Mouse (Mus musculus): Measurements from ENCODE around the gene Fmnl3. TPM values are rescaled to one million over a fixed set of nuclear protein-coding genes. Genes with fewer than 3 reads are reported as not detected.
A peak's percentile ranks its signal among the peaks of the same experiment; 100 is the strongest.

Gene Fmnl3
- polyA plus RNA-seq, 1 experiment from 2014 or later, result 14.3 TPM

- no peak for DNase-seq (ENCODE audit: low spot score)
- 91% methylated on average over 9 of the region's 9 CpGs for WGBS
Observed at GRCm38 (mm10) chr15:99405150-99405549, 34.9 kb upstream of the Fmnl3 start.

GRCm38 (mm10) chr15:99403159-99403889 lies 33.0 kb upstream of the Fmnl3 start:
- ATAC-seq (replicated peaks; ENCODE audit: low FRiP score), result no peak
- H3K36me3 ChIP-seq (ENCODE audit: control insufficient read depth, insufficient read depth, low read length), result peaks cover 4% of the 10 kb centered on the region; the same call in 1 of the 2 replicates

More at GRCm38 (mm10) chr15:99405150-99405549, 34.9 kb upstream of the Fmnl3 start:
- H3K4me2 ChIP-seq (ENCODE audit: low read depth, low read length, severe bottlenecking), result no peak overlapping the region
- no peak overlapping the region for H3K9ac ChIP-seq (ENCODE audit: low read length)
- H3K27me3 ChIP-seq (ENCODE audit: control insufficient read depth, insufficient read depth, low read length), result no peaks in the 10 kb centered on the region
- H3K9me3 ChIP-seq (ENCODE audit: control insufficient read depth, low read length), result no peaks in the 10 kb centered on the region
- no peaks in the 10 kb centered on the region for H3K4me1 ChIP-seq (replicated peaks; ENCODE audit: control insufficient read depth, insufficient read depth, low read length)
- no peak for ATAC-seq (replicated peaks; ENCODE audit: low FRiP score)
- H3K27ac ChIP-seq (ENCODE audit: low read depth, low read length), result no peak overlapping the region
- peaks cover 6% of the 10 kb centered on the region; the same call in 1 of the 2 replicates for H3K36me3 ChIP-seq (ENCODE audit: control insufficient read depth, insufficient read depth, low read length)
- no peak overlapping the region for H3K4me3 ChIP-seq (ENCODE audit: low read depth, low read length)

GRCm38 (mm10) chr15:99400602-99401001 lies 30.3 kb upstream of the Fmnl3 start:
- ATAC-seq (replicated peaks; ENCODE audit: low FRiP score), result no peak
- WGBS, result 96% methylated on average over 6 of the region's 6 CpGs
- Histone ChIP-seq H3K4me1 (replicated peaks; ENCODE audit: control insufficient read depth, insufficient read depth, low read length) (no peaks in the 10 kb centered on the region), H3K9me3 (ENCODE audit: control insufficient read depth, low read length) (no peaks in the 10 kb centered on the region), H3K9ac (ENCODE audit: low read length) (no peak overlapping the region), H3K36me3 (ENCODE audit: control insufficient read depth, insufficient read depth, low read length) (no peaks in the 10 kb centered on the region), H3K4me2 (ENCODE audit: low read depth, low read length, severe bottlenecking) (no peak overlapping the region), H3K4me3 (ENCODE audit: low read depth, low read length) (no peak overlapping the region), H3K27ac (ENCODE audit: low read depth, low read length) (no peak overlapping the region), H3K27me3 (ENCODE audit: control insufficient read depth, insufficient read depth, low read length) (no peaks in the 10 kb centered on the region)
- DNase-seq (ENCODE audit: low spot score), result no peak

More at GRCm38 (mm10) chr15:99403159-99403889, 33.0 kb upstream of the Fmnl3 start:
- 93% methylated on average over 12 of the region's 12 CpGs for WGBS
- Histone ChIP-seq H3K4me1 (replicated peaks; ENCODE audit: control insufficient read depth, insufficient read depth, low read length) (no peaks in the 10 kb centered on the region), H3K27me3 (ENCODE audit: control insufficient read depth, insufficient read depth, low read length) (no peaks in the 10 kb centered on the region), H3K27ac (ENCODE audit: low read depth, low read length) (no peak overlapping the region), H3K9me3 (ENCODE audit: control insufficient read depth, low read length) (no peaks in the 10 kb centered on the region), H3K9ac (ENCODE audit: low read length) (no peak overlapping the region), H3K4me2 (ENCODE audit: low read depth, low read length, severe bottlenecking) (no peak overlapping the region), H3K4me3 (ENCODE audit: low read depth, low read length) (no peak overlapping the region)
- no peak for DNase-seq (ENCODE audit: low spot score)

GRCm38 (mm10) chr15:99399503-99400245 lies 29.4 kb upstream of the Fmnl3 start:
- no peak overlapping the region for H3K4me3 ChIP-seq (ENCODE audit: low read depth, low read length)
- H3K36me3 ChIP-seq (ENCODE audit: control insufficient read depth, insufficient read depth, low read length), result no peaks in the 10 kb centered on the region
- 85% methylated on average over 15 of the region's 15 CpGs for WGBS
- H3K9ac ChIP-seq (ENCODE audit: low read length), result no peak overlapping the region
- peaks cover 4% of the 10 kb centered on the region; the same call in 1 of the 2 replicates for H3K4me1 ChIP-seq (replicated peaks; ENCODE audit: control insufficient read depth, insufficient read depth, low read length)
- H3K27me3 ChIP-seq (ENCODE audit: control insufficient read depth, insufficient read depth, low read length), result no peaks in the 10 kb centered on the region
- H3K4me2 ChIP-seq (ENCODE audit: low read depth, low read length, severe bottlenecking), result no peak overlapping the region
- no peaks in the 10 kb centered on the region for H3K9me3 ChIP-seq (ENCODE audit: control insufficient read depth, low read length)
- H3K27ac ChIP-seq (ENCODE audit: low read depth, low read length), result no peak overlapping the region
- ATAC-seq (replicated peaks; ENCODE audit: low FRiP score) (no peak), DNase-seq (ENCODE audit: low spot score) (no peak)

GRCm38 (mm10) chr15:99397622-99398021 lies 27.3 kb upstream of the Fmnl3 start:
- no peak overlapping the region for H3K4me3 ChIP-seq (ENCODE audit: low read depth, low read length)
- H3K27me3 ChIP-seq (ENCODE audit: control insufficient read depth, insufficient read depth, low read length), result no peaks in the 10 kb centered on the region
- H3K36me3 ChIP-seq (ENCODE audit: control insufficient read depth, insufficient read depth, low read length), result no peaks in the 10 kb centered on the region
- no peak overlapping the region for H3K4me2 ChIP-seq (ENCODE audit: low read depth, low read length, severe bottlenecking)
- H3K9ac ChIP-seq (ENCODE audit: low read length), result no peak overlapping the region
- H3K27ac ChIP-seq (ENCODE audit: low read depth, low read length), result no peak overlapping the region
- peaks cover 9% of the 10 kb centered on the region; the same call in 1 of the 2 replicates for H3K4me1 ChIP-seq (replicated peaks; ENCODE audit: control insufficient read depth, insufficient read depth, low read length)
- DNase-seq (ENCODE audit: low spot score) (no peak), ATAC-seq (replicated peaks; ENCODE audit: low FRiP score) (no peak)
- no peaks in the 10 kb centered on the region for H3K9me3 ChIP-seq (ENCODE audit: control insufficient read depth, low read length)
- WGBS, result 93% methylated on average over 2 of the region's 2 CpGs

- Histone ChIP-seq H3K27me3 (ENCODE audit: control insufficient read depth, insufficient read depth, low read length) (no peaks in the 10 kb centered on the region), H3K4me1 (replicated peaks; ENCODE audit: control insufficient read depth, insufficient read depth, low read length) (peaks cover 9% of the 10 kb centered on the region; the same call in 1 of the 2 replicates), H3K9me3 (ENCODE audit: control insufficient read depth, low read length) (no peaks in the 10 kb centered on the region), H3K4me3 (ENCODE audit: low read depth, low read length) (no peak overlapping the region), H3K4me2 (ENCODE audit: low read depth, low read length, severe bottlenecking) (no peak overlapping the region), H3K36me3 (ENCODE audit: control insufficient read depth, insufficient read depth, low read length) (no peaks in the 10 kb centered on the region), H3K9ac (ENCODE audit: low read length) (no peak overlapping the region), H3K27ac (ENCODE audit: low read depth, low read length) (no peak overlapping the region)
- ATAC-seq (replicated peaks; ENCODE audit: low FRiP score) (no peak), DNase-seq (ENCODE audit: low spot score) (no peak)
- 84% methylated on average over 4 of the region's 4 CpGs for WGBS
Observed at GRCm38 (mm10) chr15:99396875-99397274, 26.6 kb upstream of the Fmnl3 start.

GRCm38 (mm10) chr15:99396462-99396861 lies 26.2 kb upstream of the Fmnl3 start:
- no peaks in the 10 kb centered on the region for H3K27me3 ChIP-seq (ENCODE audit: control insufficient read depth, insufficient read depth, low read length)
- 87% methylated on average over 1 of the region's 1 CpGs for WGBS

GRCm38 (mm10) chr15:99393386-99394252 lies 23.3 kb upstream of the Fmnl3 start:
- H3K4me1 ChIP-seq (replicated peaks; ENCODE audit: control insufficient read depth, insufficient read depth, low read length), result peaks cover 9% of the 10 kb centered on the region; the same call in 1 of the 2 replicates
- ATAC-seq (replicated peaks; ENCODE audit: low FRiP score) (peak; percentile 13; the same call in 1 of the 2 replicates), DNase-seq (ENCODE audit: low spot score) (no peak)
- H3K9me3 ChIP-seq (ENCODE audit: control insufficient read depth, low read length), result no peaks in the 10 kb centered on the region
- 12% methylated on average over 24 of the region's 24 CpGs for WGBS
- peak overlapping the region; percentile 85 for H3K9ac ChIP-seq (ENCODE audit: low read length)
- H3K36me3 ChIP-seq (ENCODE audit: control insufficient read depth, insufficient read depth, low read length), result no peaks in the 10 kb centered on the region
- no peaks in the 10 kb centered on the region for H3K27me3 ChIP-seq (ENCODE audit: control insufficient read depth, insufficient read depth, low read length)
- H3K27ac ChIP-seq (ENCODE audit: low read depth, low read length), result peak overlapping the region; percentile 66; the same call in 1 of the 2 replicates
- peak overlapping the region; percentile 84 for H3K4me2 ChIP-seq (ENCODE audit: low read depth, low read length, severe bottlenecking)
- peak overlapping the region; percentile 79 for H3K4me3 ChIP-seq (ENCODE audit: low read depth, low read length)

More at GRCm38 (mm10) chr15:99396462-99396861, 26.2 kb upstream of the Fmnl3 start:
- H3K4me2 ChIP-seq (ENCODE audit: low read depth, low read length, severe bottlenecking), result no peak overlapping the region
- no peak overlapping the region for H3K9ac ChIP-seq (ENCODE audit: low read length)
- H3K27ac ChIP-seq (ENCODE audit: low read depth, low read length), result no peak overlapping the region
- ATAC-seq (replicated peaks; ENCODE audit: low FRiP score) (no peak), DNase-seq (ENCODE audit: low spot score) (no peak)
- peaks cover 9% of the 10 kb centered on the region; the same call in 1 of the 2 replicates for H3K4me1 ChIP-seq (replicated peaks; ENCODE audit: control insufficient read depth, insufficient read depth, low read length)
- H3K36me3 ChIP-seq (ENCODE audit: control insufficient read depth, insufficient read depth, low read length), result no peaks in the 10 kb centered on the region
- no peak overlapping the region for H3K4me3 ChIP-seq (ENCODE audit: low read depth, low read length)
- H3K9me3 ChIP-seq (ENCODE audit: control insufficient read depth, low read length), result no peaks in the 10 kb centered on the region
